Mouse (Mus musculus) urinary bladder, adult 18-20 months (tissue): Measurements from ENCODE around the gene Scrn2.

Experiments
- DNase-seq, 2 experiments: peaks; one replicate each; pipeline ENCODE4 v3.0.0; 2022; ENCODE audit warnings: low spot score in 2 of 2, mixed read lengths in 2 of 2

The Scrn2 gene

GRCm38 (mm10) chr11:97017696-97018582 lies 11.8 kb upstream of the Scrn2 start:
- peak in 1 of 2 experiments; percentile 45 for DNase-seq

GRCm38 (mm10) chr11:97018583-97019344 lies 11.0 kb upstream of the Scrn2 start:
- peak; percentile 67 to 73 for DNase-seq

- no peak for DNase-seq
Observed at GRCm38 (mm10) chr11:97019345-97019708, 10.4 kb upstream of the Scrn2 start.

- peak in 1 of 2 experiments; percentile 25 for DNase-seq
Observed at GRCm38 (mm10) chr11:97021121-97021765, 8.5 kb upstream of the Scrn2 start.

- DNase-seq: peak; percentile 26 to 67
Observed at GRCm38 (mm10) chr11:97021873-97022484, 7.8 kb upstream of the Scrn2 start.

- DNase-seq: peak; percentile 57 to 65
Observed at GRCm38 (mm10) chr11:97024977-97025376, 4.8 kb upstream of the Scrn2 start.

GRCm38 (mm10) chr11:97025721-97026344 lies 3.9 kb upstream of the Scrn2 start:
- DNase-seq: peak; percentile 68 to 74

- no peak for DNase-seq
Observed at GRCm38 (mm10) chr11:97030426-97030825, 688 bp downstream of the Scrn2 start.

GRCm38 (mm10) chr11:97031977-97032376 lies 2.2 kb downstream of the Scrn2 start:
- no peak for DNase-seq

GRCm38 (mm10) chr11:97032499-97032898 lies 2.8 kb downstream of the Scrn2 start:
- DNase-seq: no peak

- DNase-seq: no peak
Observed at GRCm38 (mm10) chr11:97033781-97034180, 4.0 kb downstream of the Scrn2 start.

GRCm38 (mm10) chr11:97036141-97036540 lies 6.4 kb downstream of the Scrn2 start:
- no peak for DNase-seq

- no peak for DNase-seq
Observed at GRCm38 (mm10) chr11:97038881-97039280, 9.1 kb downstream of the Scrn2 start.

- no peak for DNase-seq
Observed at GRCm38 (mm10) chr11:97040301-97041021, 10.7 kb downstream of the Scrn2 start.

GRCm38 (mm10) chr11:97041022-97041899 lies 11.5 kb downstream of the Scrn2 start, which contains the start of the genes Lrrc46 and Mrpl10:
Gene Lrrc46, minus strand, starts transcription at chr11:97041407.
Gene Mrpl10, plus strand, starts transcription at chr11:97041560.
- peak; percentile 78 to 80 for DNase-seq

GRCm38 (mm10) chr11:97044902-97045301 lies 15.2 kb downstream of the Scrn2 start:
- no peak for DNase-seq

- no peak for DNase-seq
Observed at GRCm38 (mm10) chr11:97045861-97046260, 16.1 kb downstream of the Scrn2 start.

GRCm38 (mm10) chr11:97048090-97048650 lies 18.4 kb downstream of the Scrn2 start:
- no peak for DNase-seq

- no peak for DNase-seq
Observed at GRCm38 (mm10) chr11:97049492-97050085, 19.9 kb downstream of the Scrn2 start.
